Mouse (Mus musculus) heart, embryonic 11.5 days (tissue): Measurements from ENCODE around the gene Acap3. TPM values are rescaled to one million over a fixed set of nuclear protein-coding genes. Genes with fewer than 3 reads are reported as not detected.

Source experiments
- ATAC-seq: fragments of 200-750 bp; cut with Nextera tagmentation; replicated peaks from 2 replicates; pipeline ENCODE4 v1.8.0; 2017; ENCODE audit warnings: moderate library complexity; ENCODE audit not compliant: insufficient number of reproducible peaks, low FRiP score, low TSS enrichment
- H3K27ac ChIP-seq: fragments of 300-500 bp; sonication (generic); 2 replicates; pipeline ENCODE4 v1.5.1; 2014; ENCODE audit warnings: mild to moderate bottlenecking, low read depth, low read length
- H3K27me3 ChIP-seq: fragments of 300-500 bp; sonication (generic); 2 replicates; pipeline ENCODE4 v1.6.1; 2014; ENCODE audit warnings: mild to moderate bottlenecking, low read length, mixed read lengths; ENCODE audit not compliant: control insufficient read depth, insufficient read depth
- H3K36me3 ChIP-seq: fragments of 300-500 bp; sonication (generic); 2 replicates; pipeline ENCODE4 v1.6.1; 2014; ENCODE audit warnings: mild to moderate bottlenecking, low read length, moderate library complexity, mixed read lengths; ENCODE audit not compliant: control insufficient read depth, insufficient read depth
- H3K4me1 ChIP-seq: fragments of 300-500 bp; sonication (generic); 2 replicates; pipeline ENCODE4 v1.6.1; 2014; ENCODE audit warnings: low read length; ENCODE audit not compliant: control insufficient read depth, insufficient read depth
- H3K4me2 ChIP-seq: fragments of 300-500 bp; sonication (generic); 2 replicates; pipeline ENCODE4 v1.6.1; 2014; ENCODE audit warnings: mild to moderate bottlenecking, moderate library complexity
- H3K4me3 ChIP-seq: fragments of 300-500 bp; sonication (generic); 2 replicates; pipeline ENCODE4 v1.5.1; 2014; ENCODE audit warnings: low read depth, low read length
- H3K9ac ChIP-seq: fragments of 300-500 bp; sonication (generic); 2 replicates; pipeline ENCODE4 v1.6.1; 2014; ENCODE audit warnings: mild to moderate bottlenecking, low read depth, low read length, moderate library complexity
- H3K9me3 ChIP-seq: fragments of 300-500 bp; sonication (generic); replicated peaks from 2 replicates; pipeline ENCODE4 v1.6.1; 2016; ENCODE audit warnings: low read length; ENCODE audit not compliant: control insufficient read depth
- WGBS: fragments of 180-500 bp; shearing (Covaris S2); extraction: QIAGEN DNeasy Blood & Tissue Kit; methylation state at CpG from one replicate; pipeline ENCODE4 v1.1.7; 2014; ENCODE audit not compliant: insufficient replicate concordance; 5-methylcytosine and 5-hydroxymethylcytosine counted together
- polyA plus RNA-seq: library from polyadenylated mRNA; unstranded; fragments of >200 nt; fragmentation: Nextera tagmentation; extraction: Ambion mirVana; gene quantifications from 2 replicates; pipeline ENCODE4 v1.2.1, GENCODE M21; 2014

The Acap3 gene
- polyA plus RNA-seq, 1 experiment from 2014 or later = 9.2 TPM

DNA sequence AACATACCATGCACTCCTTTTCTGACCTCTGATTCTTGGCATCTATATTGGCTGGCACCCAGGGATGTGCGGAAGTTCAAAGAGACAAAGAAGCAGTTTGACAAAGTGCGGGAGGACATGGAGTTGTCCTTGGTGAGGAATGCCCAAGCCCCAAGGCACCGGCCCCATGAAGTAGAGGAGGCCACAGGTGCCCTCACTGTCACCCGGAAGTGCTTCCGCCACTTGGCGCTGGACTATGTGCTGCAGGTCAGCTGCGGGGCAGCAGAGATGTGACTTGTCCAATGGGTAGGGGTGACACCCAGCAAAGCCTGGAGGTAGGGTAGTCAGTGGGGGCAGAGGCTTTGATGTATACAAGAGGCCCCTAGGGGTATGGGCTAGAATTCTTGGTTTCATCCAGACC, 7.7 kb downstream of the Acap3 start:
- Histone ChIP-seq H3K9me3 (no peaks in the 10 kb centered on the region), H3K36me3 (peaks cover 13% of the 10 kb centered on the region; the same call in 1 of the 2 replicates), H3K27me3 (no peaks in the 10 kb centered on the region), H3K4me2 (no peak overlapping the region), H3K4me1 (peaks cover 8% of the 10 kb centered on the region), H3K9ac (no peak overlapping the region), H3K4me3 (no peak overlapping the region), H3K27ac (no peak overlapping the region)
- 93% methylated on average over 7 of the region's 7 CpGs for WGBS
- no peak for ATAC-seq

DNA sequence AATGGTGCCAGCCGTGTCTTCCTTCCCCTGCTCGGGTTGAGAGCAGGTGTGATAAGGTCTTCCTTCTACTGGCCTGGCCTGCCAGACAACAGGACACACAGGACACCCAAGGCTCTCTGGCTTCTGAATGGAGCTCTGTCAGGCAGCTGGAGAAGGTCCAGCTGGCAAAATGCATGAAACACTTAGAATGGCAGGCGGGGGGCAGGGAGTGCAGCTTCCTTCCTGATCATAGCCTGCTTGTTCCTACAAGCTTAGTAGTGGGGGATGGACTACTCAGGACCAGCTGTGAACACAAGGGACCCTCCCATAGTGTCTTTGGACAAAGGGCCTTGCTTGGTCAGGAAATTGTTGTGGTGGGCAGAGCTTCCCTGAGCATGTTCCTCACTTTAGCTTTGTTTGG, 9.6 kb downstream of the Acap3 start:
- Histone ChIP-seq H3K4me2 (no peak overlapping the region), H3K27me3 (no peaks in the 10 kb centered on the region), H3K4me3 (no peak overlapping the region), H3K9me3 (no peaks in the 10 kb centered on the region), H3K36me3 (peaks cover 13% of the 10 kb centered on the region; the same call in 1 of the 2 replicates), H3K4me1 (no peaks in the 10 kb centered on the region), H3K9ac (no peak overlapping the region), H3K27ac (no peak overlapping the region)
- ATAC-seq = no peak
- 59% methylated on average over 3 of the region's 3 CpGs for whole genome bisulfite sequencing

DNA sequence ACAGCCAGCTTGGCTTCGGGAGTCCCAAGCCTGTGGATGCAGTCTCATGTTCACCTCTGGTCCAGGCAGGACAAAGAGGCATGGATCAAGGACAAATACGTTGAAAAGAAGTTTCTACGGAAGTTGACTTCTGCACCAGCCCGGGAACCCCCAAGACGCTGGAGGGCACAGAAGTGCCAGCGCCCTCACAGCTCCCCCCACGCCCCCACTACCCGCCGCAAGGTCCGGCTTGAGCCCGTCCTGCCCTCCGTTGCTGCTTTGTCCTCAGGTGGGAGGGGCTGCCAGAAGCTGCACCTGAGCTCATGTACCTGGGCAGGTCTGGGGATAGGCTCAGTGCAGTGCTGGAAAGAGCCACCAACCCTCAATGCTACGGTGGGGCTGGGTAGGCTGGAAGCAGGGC, 11.6 kb downstream of the Acap3 start:
- H3K27ac ChIP-seq = no peak overlapping the region
- no peak overlapping the region for H3K4me3 ChIP-seq
- H3K27me3 ChIP-seq = no peaks in the 10 kb centered on the region
- no peak overlapping the region for H3K9ac ChIP-seq
- no peaks in the 10 kb centered on the region for H3K4me1 ChIP-seq
- no peaks in the 10 kb centered on the region for H3K9me3 ChIP-seq
- no peak overlapping the region for H3K4me2 ChIP-seq
- H3K36me3 ChIP-seq = peaks cover 13% of the 10 kb centered on the region; the same call in 1 of the 2 replicates
- WGBS = 90% methylated on average over 13 of the region's 13 CpGs
- no peak for ATAC-seq

DNA sequence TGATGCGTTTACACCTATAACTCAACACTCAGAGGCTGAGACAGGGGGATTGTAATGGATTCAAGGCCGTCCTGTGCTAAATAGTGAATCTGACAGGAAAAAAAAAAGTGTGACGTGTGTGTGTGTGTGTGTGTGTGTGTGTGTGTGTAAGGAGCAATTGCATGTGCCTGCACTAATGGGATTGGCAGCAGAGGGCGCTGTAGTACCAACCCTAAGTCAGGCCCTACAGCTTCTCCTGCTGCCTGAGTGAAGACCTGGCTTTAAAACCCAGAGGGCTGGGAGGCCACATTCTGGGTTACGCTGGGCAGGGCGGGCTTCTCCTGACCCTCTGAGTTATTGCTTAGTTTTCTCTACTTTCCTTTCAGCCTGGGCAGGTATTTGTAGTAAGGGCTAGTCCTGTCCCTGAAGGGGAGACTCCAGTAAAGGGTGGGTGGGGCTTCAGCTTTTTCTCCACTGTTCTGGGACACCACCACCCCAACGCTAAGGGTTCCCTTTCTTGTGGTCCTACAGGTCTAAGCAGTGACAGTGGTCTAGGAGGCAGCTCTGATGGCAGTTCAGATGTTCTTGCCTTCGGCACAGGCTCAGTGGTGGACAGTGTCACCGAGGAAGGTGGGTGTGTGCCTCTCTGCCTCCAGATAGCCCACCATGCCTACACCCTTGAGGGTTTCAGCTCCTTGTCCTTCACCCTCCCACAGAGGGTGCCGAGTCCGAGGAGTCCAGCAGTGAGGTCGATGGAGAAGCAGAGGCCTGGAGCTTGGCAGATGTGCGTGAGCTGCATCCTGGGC, 12.9 kb downstream of the Acap3 start:
- no peak for ATAC-seq

DNA sequence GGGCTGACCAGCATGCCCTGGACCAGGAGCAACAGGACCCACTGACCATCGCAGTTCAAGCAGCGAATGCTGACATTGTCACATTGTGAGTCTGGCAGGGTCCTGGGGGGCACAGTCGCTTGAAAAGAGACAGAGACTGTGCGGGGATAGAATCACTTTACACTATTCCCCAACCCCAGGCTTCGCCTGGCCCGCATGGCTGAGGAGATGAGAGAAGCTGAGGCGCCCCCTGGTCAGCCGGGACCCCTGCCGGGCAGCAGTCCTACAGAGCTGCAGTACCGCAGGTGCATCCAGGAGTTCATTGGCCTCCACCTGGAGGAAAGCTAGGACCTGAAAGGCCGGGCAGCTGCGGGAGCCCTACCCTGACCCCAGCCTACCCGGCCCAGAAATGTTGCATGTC, 14.0 kb downstream of the Acap3 start:
- Histone ChIP-seq H3K27ac (no peak overlapping the region), H3K4me2 (no peak overlapping the region), H3K4me1 (no peaks in the 10 kb centered on the region), H3K36me3 (peaks cover 6% of the 10 kb centered on the region; the same call in 1 of the 2 replicates), H3K9ac (no peak overlapping the region), H3K9me3 (no peaks in the 10 kb centered on the region), H3K4me3 (no peak overlapping the region), H3K27me3 (no peaks in the 10 kb centered on the region)
- WGBS = 87% methylated on average over 13 of the region's 13 CpGs
- ATAC-seq = no peak

More for the DNA sequence above, 12.9 kb downstream of the Acap3 start:
- H3K4me1 ChIP-seq = no peaks in the 10 kb centered on the region
- no peak overlapping the region for H3K4me2 ChIP-seq
- H3K9ac ChIP-seq = no peak overlapping the region
- H3K36me3 ChIP-seq = peaks cover 11% of the 10 kb centered on the region; the same call in 1 of the 2 replicates
- no peak overlapping the region for H3K27ac ChIP-seq
- H3K9me3 ChIP-seq = no peaks in the 10 kb centered on the region
- 91% methylated on average over 13 of the region's 13 CpGs for WGBS
- no peak overlapping the region for H3K4me3 ChIP-seq
- H3K27me3 ChIP-seq = no peaks in the 10 kb centered on the region

DNA sequence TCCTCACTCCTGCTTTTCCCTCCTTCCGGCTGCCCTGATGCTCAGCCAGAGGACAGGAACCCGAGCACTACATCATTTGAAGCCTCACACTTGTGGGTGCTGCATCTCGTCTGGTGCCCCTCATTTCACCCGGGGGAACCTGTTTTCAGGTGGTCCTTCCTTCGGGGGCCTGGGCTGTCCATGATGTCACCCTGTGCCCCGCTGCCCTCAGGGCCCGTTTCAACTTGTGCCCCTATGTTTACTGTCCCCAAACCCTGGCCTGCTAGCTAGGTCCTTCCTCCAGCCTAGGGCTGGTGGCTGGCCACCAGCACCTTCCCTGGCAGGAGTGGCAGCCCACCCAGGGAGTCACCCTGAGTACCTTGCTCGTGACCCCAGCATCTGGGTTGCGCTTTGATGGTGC, 14.5 kb downstream of the Acap3 start:
- Histone ChIP-seq H3K36me3 (peaks cover 6% of the 10 kb centered on the region; the same call in 1 of the 2 replicates), H3K9me3 (no peaks in the 10 kb centered on the region), H3K4me2 (no peak overlapping the region), H3K27ac (no peak overlapping the region), H3K4me3 (no peak overlapping the region), H3K27me3 (no peaks in the 10 kb centered on the region), H3K9ac (no peak overlapping the region), H3K4me1 (no peaks in the 10 kb centered on the region)
- 83% methylated on average over 9 of the region's 9 CpGs for WGBS
- no peak for ATAC-seq

DNA sequence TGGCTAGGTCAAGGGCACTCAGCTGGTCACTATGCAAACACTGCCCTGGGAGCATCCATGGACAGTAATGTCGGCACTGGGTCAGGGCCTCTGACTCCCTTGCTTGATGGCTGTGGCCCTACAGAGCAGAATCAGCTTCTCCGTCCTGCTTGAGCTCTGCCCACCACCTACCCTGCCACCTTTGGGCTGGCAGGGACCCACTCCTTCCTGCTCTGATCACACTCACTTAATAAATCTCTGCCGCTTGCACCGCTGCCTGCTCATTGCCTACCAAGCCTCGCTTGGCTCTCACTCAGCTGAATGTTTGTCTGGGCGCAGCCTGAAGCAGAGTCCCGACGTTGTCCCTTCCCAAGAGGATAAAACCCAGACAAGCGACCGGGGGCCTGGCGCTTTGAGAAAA, 15.4 kb downstream of the Acap3 start:
- Histone ChIP-seq H3K36me3 (peaks cover 4% of the 10 kb centered on the region; the same call in 1 of the 2 replicates), H3K4me2 (no peak overlapping the region), H3K4me1 (no peaks in the 10 kb centered on the region), H3K27me3 (no peaks in the 10 kb centered on the region), H3K9ac (no peak overlapping the region), H3K9me3 (no peaks in the 10 kb centered on the region), H3K4me3 (no peak overlapping the region), H3K27ac (no peak overlapping the region)
- WGBS = 84% methylated on average over 11 of the region's 11 CpGs
- no peak for ATAC-seq

DNA sequence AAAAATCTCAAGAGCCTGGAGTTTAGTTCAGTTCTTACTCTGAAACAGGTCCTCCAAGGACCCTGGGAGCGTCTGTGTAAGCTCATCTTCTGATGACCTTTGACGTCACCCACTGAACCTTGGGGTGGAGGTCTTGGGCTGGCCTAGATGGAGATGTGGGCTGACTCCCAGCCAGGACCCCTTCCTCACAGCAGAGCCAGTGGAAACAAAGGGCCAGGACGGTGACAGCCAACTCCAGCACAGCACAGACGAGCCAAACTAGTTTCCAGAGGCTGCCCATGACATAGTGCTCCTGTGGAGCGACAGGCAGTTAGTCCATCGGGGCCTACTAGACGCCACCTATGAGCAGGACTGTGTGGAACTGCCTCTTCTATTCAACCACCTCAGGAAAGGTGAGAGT, 16.7 kb downstream of the Acap3 start:
- no peaks in the 10 kb centered on the region for H3K4me1 ChIP-seq
- H3K27me3 ChIP-seq = no peaks in the 10 kb centered on the region
- H3K9ac ChIP-seq = no peak overlapping the region
- 75% methylated on average over 7 of the region's 7 CpGs for WGBS
- H3K27ac ChIP-seq = no peak overlapping the region
- H3K9me3 ChIP-seq = no peaks in the 10 kb centered on the region
- H3K4me3 ChIP-seq = no peak overlapping the region
- ATAC-seq = no peak
- no peak overlapping the region for H3K4me2 ChIP-seq
- peaks cover under 1% of the 10 kb centered on the region; the same call in 1 of the 2 replicates for H3K36me3 ChIP-seq

DNA sequence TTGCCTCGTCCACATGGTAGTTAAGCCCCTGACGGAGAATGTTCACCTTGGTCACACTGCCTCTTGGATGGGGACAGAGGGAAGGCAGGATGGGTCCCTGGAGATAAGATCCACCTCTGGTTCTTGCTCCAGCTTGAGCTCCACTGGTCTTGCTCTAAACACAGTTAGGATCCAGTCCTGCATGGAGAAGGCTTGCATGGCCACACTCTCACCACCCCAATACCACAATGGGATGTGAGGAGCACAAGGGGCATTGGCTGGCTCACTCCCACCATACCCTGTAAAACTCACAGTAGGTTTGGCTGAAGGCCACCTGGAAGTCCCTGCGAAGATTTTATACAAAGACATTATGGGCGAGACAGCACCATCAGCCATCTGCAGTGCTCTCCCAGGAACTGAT, 17.1 kb downstream of the Acap3 start:
- 82% methylated on average over 4 of the region's 4 CpGs for WGBS
- no peak overlapping the region for H3K9ac ChIP-seq
- no peaks in the 10 kb centered on the region; the same call in 1 of the 2 replicates for H3K36me3 ChIP-seq
- no peaks in the 10 kb centered on the region for H3K27me3 ChIP-seq
- ATAC-seq = no peak
- H3K4me1 ChIP-seq = no peaks in the 10 kb centered on the region
- H3K4me2 ChIP-seq = no peak overlapping the region
- H3K9me3 ChIP-seq = no peaks in the 10 kb centered on the region
- no peak overlapping the region for H3K27ac ChIP-seq
- no peak overlapping the region for H3K4me3 ChIP-seq
